Mouse (Mus musculus): Measurements from ENCODE around the gene Snx6. TPM values are rescaled to one million over a fixed set of nuclear protein-coding genes. Genes with fewer than 3 reads are reported as not detected.

Gene Snx6
- total and polyA plus RNA-seq, 3 experiments, result 33.7 to 42.4 TPM; not detected in 1

GRCm38 (mm10) chr12:54760676-54761075 is 34.8 kb downstream of the Snx6 start:
- no peak for DNase-seq (ENCODE audit: low read depth, low spot score)
- TF ChIP-seq ELF1 (IDR thresholded peaks at IDR 0.05; ENCODE audit: low read depth, low read length) (no peak), ZNF384 (IDR thresholded peaks at IDR 0.05; ENCODE audit: low read depth, low read length) (no peak), GATA1 (IDR thresholded peaks at IDR 0.05; ENCODE audit: low read depth, low read length) (no peak), SMC3 (IDR thresholded peaks at IDR 0.05; ENCODE audit: low read depth, low read length) (no peak), MAZ (IDR thresholded peaks at IDR 0.05; ENCODE audit: low read depth, low read length) (no peak), POLR2AphosphoS5 (IDR thresholded peaks at IDR 0.05; ENCODE audit: borderline replicate concordance, low read depth, low read length) (no peak), USF2 (IDR thresholded peaks at IDR 0.05; ENCODE audit: borderline replicate concordance in 1 of 2, insufficient read depth in 1 of 2, low read depth in 1 of 2, low read length in 2 of 2) (no peak), MAFK (IDR thresholded peaks at IDR 0.05; ENCODE audit: borderline replicate concordance, low read depth, low read length) (no peak), ETS1 (IDR thresholded peaks at IDR 0.05; ENCODE audit: low read depth, low read length) (no peak), CHD1 (IDR thresholded peaks at IDR 0.05; ENCODE audit: low read depth, low read length) (no peak), RCOR1 (IDR thresholded peaks at IDR 0.05; ENCODE audit: low read depth, low read length) (no peak), POLR2AphosphoS2 (IDR thresholded peaks at IDR 0.05; ENCODE audit: low read length) (no peak), SIN3A (IDR thresholded peaks at IDR 0.05; ENCODE audit: low read length) (no peak), E2F4 (IDR thresholded peaks at IDR 0.05; ENCODE audit: borderline replicate concordance, low read depth, low read length) (no peak), MAX (IDR thresholded peaks at IDR 0.05; ENCODE audit: low read length) (no peak), ZMIZ1 (IDR thresholded peaks at IDR 0.05; ENCODE audit: low read depth, low read length) (no peak), USF1 (IDR thresholded peaks at IDR 0.05; ENCODE audit: low read depth, low read length) (no peak), TAL1 (IDR thresholded peaks at IDR 0.05; ENCODE audit: low read length) (no peak), RAD21 (IDR thresholded peaks at IDR 0.05; ENCODE audit: low read depth, low read length) (no peak), HCFC1 (IDR thresholded peaks at IDR 0.05; ENCODE audit: low read depth, low read length) (no peak)
- no peak overlapping the region for H3K4me3 ChIP-seq (ENCODE audit: control insufficient read depth in 1 of 2, insufficient read depth in 1 of 2, low read depth in 2 of 2, low read length in 2 of 2)

GRCm38 (mm10) chr12:54758846-54759245 is 36.7 kb downstream of the Snx6 start:
- H3K36me3 ChIP-seq (ENCODE audit: control insufficient read depth in 1 of 2, insufficient read depth in 2 of 2, low read length in 2 of 2), result peaks cover 0 to 9% of the 10 kb centered on the region in 2 experiments; a peak in 2 of 4 replicates
- no peak overlapping the region for H3K27ac ChIP-seq (ENCODE audit: control insufficient read depth, low read depth, low read length)
- peak; percentile 57 for DNase-seq (ENCODE audit: low read depth, low spot score)
- no peak for TF ChIP-seq ZMIZ1 (IDR thresholded peaks at IDR 0.05; ENCODE audit: low read depth, low read length)
- no peak for TF ChIP-seq E2F4 (IDR thresholded peaks at IDR 0.05; ENCODE audit: borderline replicate concordance, low read depth, low read length)
- TF ChIP-seq EP300 (IDR thresholded peaks at IDR 0.05; ENCODE audit: low read depth in 1 of 2, low read length in 2 of 2), result no peak
- peak; percentile 22; the same call in 1 of the 2 replicates for TF ChIP-seq SMC3 (IDR thresholded peaks at IDR 0.05; ENCODE audit: low read depth, low read length)
- no peak for TF ChIP-seq SIN3A (IDR thresholded peaks at IDR 0.05; ENCODE audit: low read length)
- no peak for TF ChIP-seq MAX (IDR thresholded peaks at IDR 0.05; ENCODE audit: low read length)
- no peak for TF ChIP-seq POLR2AphosphoS2 (IDR thresholded peaks at IDR 0.05; ENCODE audit: low read length)
- TF ChIP-seq ZNF384 (IDR thresholded peaks at IDR 0.05; ENCODE audit: low read depth, low read length), result no peak
- TF ChIP-seq ELF1 (IDR thresholded peaks at IDR 0.05; ENCODE audit: low read depth, low read length), result no peak
- TF ChIP-seq TCF12 (IDR thresholded peaks at IDR 0.05; ENCODE audit: low read depth, low read length), result no peak
- TF ChIP-seq MYB (IDR thresholded peaks at IDR 0.05; ENCODE audit: low read depth, low read length), result no peak
- no peak for TF ChIP-seq MEF2A (IDR thresholded peaks at IDR 0.05; ENCODE audit: extremely low read depth, insufficient replicate concordance, low read depth, low read length, poor library complexity, severe bottlenecking)
- TF ChIP-seq NELFE (IDR thresholded peaks at IDR 0.05; ENCODE audit: low read depth, low read length), result no peak
- no peak for TF ChIP-seq MAFK (IDR thresholded peaks at IDR 0.05; ENCODE audit: borderline replicate concordance, low read depth, low read length)
- TF ChIP-seq MAZ (IDR thresholded peaks at IDR 0.05; ENCODE audit: low read depth, low read length), result no peak
- no peak for TF ChIP-seq CHD1 (IDR thresholded peaks at IDR 0.05; ENCODE audit: low read depth, low read length)
- no peak for TF ChIP-seq NRF1 (IDR thresholded peaks at IDR 0.05; ENCODE audit: insufficient read depth, low read depth, low read length, poor library complexity, severe bottlenecking)
- TF ChIP-seq CHD2 (IDR thresholded peaks at IDR 0.05; ENCODE audit: low read length), result no peak
- TF ChIP-seq HCFC1 (IDR thresholded peaks at IDR 0.05; ENCODE audit: low read depth, low read length), result no peak
- no peak for TF ChIP-seq USF1 (IDR thresholded peaks at IDR 0.05; ENCODE audit: low read depth, low read length)
- TF ChIP-seq GATA1 (IDR thresholded peaks at IDR 0.05; ENCODE audit: low read depth, low read length), result no peak
- no peak for TF ChIP-seq GABPA (IDR thresholded peaks at IDR 0.05; ENCODE audit: low read depth, low read length)
- no peak for TF ChIP-seq MXI1 (IDR thresholded peaks at IDR 0.05; ENCODE audit: low read depth, low read length)

More at GRCm38 (mm10) chr12:54760676-54761075, 34.8 kb downstream of the Snx6 start:
- Histone ChIP-seq H3K27ac (ENCODE audit: control insufficient read depth, low read depth, low read length) (no peak overlapping the region), H3K9ac (ENCODE audit: control insufficient read depth, low read depth, low read length, poor library complexity, severe bottlenecking) (no peak overlapping the region), H3K9me3 (replicated peaks; ENCODE audit: insufficient read depth, low read length) (no peaks in the 10 kb centered on the region), H3K36me3 (ENCODE audit: control insufficient read depth in 1 of 2, insufficient read depth in 2 of 2, low read length in 2 of 2) (peaks cover 0 to 6% of the 10 kb centered on the region in 2 experiments; a peak in 1 of 4 replicates), H3K4me1 (ENCODE audit: control insufficient read depth in 1 of 2, insufficient read depth in 2 of 2, low read length in 2 of 2) (no peaks in the 10 kb centered on the region), H3K27me3 (ENCODE audit: control insufficient read depth in 1 of 2, insufficient read depth in 2 of 2, low read length in 2 of 2) (no peaks in the 10 kb centered on the region), H3K79me2 (ENCODE audit: control insufficient read depth, insufficient read depth, low read length, poor library complexity) (no peaks in the 10 kb centered on the region)

More at GRCm38 (mm10) chr12:54758846-54759245, 36.7 kb downstream of the Snx6 start:
- Histone ChIP-seq H3K79me2 (ENCODE audit: control insufficient read depth, insufficient read depth, low read length, poor library complexity) (no peaks in the 10 kb centered on the region), H3K4me3 (ENCODE audit: control insufficient read depth in 1 of 2, insufficient read depth in 1 of 2, low read depth in 2 of 2, low read length in 2 of 2) (no peak overlapping the region), H3K9ac (ENCODE audit: control insufficient read depth, low read depth, low read length, poor library complexity, severe bottlenecking) (no peak overlapping the region), H3K27me3 (ENCODE audit: control insufficient read depth in 1 of 2, insufficient read depth in 2 of 2, low read length in 2 of 2) (no peaks in the 10 kb centered on the region), H3K4me1 (ENCODE audit: control insufficient read depth in 1 of 2, insufficient read depth in 2 of 2, low read length in 2 of 2) (no peaks in the 10 kb centered on the region), H3K9me3 (replicated peaks; ENCODE audit: insufficient read depth, low read length) (no peaks in the 10 kb centered on the region)

Measured in MEL (cell line).